Mouse (Mus musculus): Measurements from ENCODE around the gene Tal1.

- TF ChIP-seq ZC3H11A (IDR thresholded peaks at IDR 0.05; ENCODE audit: borderline replicate concordance, low read depth, low read length): no peak
- no peak for TF ChIP-seq HCFC1 (IDR thresholded peaks at IDR 0.05; ENCODE audit: borderline replicate concordance, insufficient read depth, low read length)
- no peak for TF ChIP-seq ZNF384 (IDR thresholded peaks at IDR 0.05; ENCODE audit: low read depth, low read length)
These were observed 1.2 kb upstream of the Tal1 start for GRCm38 (mm10) chr4:115055044-115055443.

All from ES-E14 (cell line).